Mouse (Mus musculus): ENCODE measurements around the gene Zfp174. TPM values are rescaled to one million over a fixed set of nuclear protein-coding genes. Genes with fewer than 3 reads are reported as not detected.

Zfp174 gene
- polyA plus RNA-seq, 1 experiment from 2014 or later, result 0.82 TPM

DNA sequence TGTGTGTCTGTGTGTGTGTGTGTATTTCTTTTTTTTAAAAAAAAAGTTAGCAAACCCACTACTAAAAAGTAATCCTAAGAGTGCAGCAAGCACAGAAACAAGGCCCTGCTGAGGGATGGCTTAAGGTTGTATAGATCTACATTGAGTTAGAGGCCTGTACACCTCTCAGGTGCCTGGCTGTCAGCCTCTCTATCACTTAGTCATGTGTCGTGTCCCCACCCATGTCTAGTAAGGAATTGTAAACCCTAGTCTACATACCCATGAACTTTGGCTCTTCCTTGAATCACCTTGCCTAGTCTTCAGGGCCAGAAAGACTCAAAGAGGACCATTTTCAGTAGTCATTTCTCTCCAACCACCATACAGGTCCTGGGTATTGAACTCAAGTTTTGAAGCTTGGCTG, 49.5 kb downstream of the Zfp174 start:
- no peaks in the 10 kb centered on the region for H3K36me3 ChIP-seq (ENCODE audit: control insufficient read depth, insufficient read depth, low read length)
- H3K4me2 ChIP-seq (ENCODE audit: low read depth, low read length), result no peak overlapping the region
- no peaks in the 10 kb centered on the region for H3K27me3 ChIP-seq (replicated peaks; ENCODE audit: control insufficient read depth, insufficient read depth, low read length)
- peaks cover 4% of the 10 kb centered on the region; the same call in 1 of the 2 replicates for H3K4me1 ChIP-seq (ENCODE audit: control insufficient read depth, insufficient read depth, low read length)
- H3K27ac ChIP-seq (ENCODE audit: low read length), result peak overlapping the region; percentile 64
- H3K9ac ChIP-seq (ENCODE audit: low read depth, low read length), result no peak overlapping the region
- H3K4me3 ChIP-seq (ENCODE audit: low read length), result no peak overlapping the region
- ATAC-seq, result peak; percentile 79
- H3K9me3 ChIP-seq (ENCODE audit: control insufficient read depth, low read length), result no peaks in the 10 kb centered on the region
- WGBS, result 70% methylated on average over 1 of the region's 1 CpGs

DNA sequence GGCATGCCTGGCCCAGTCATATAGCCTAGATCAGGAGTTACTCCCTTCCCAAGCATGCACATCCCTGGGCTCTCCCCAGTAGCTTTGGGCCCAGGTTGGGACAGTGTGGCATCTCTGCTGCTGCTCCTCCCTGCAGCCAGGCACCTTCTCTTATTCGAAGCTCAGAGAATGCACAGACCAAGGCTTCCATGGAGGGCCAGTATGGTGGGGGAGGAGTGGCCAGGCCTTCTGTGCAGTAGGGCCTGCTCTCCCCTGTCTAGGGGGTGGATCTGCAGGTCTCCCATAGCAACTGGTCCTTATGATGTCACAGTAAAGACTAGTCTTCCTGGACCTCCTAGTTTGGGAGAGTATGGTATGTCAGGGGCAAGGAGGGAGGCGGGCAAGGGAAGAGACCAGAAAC, 60.4 kb downstream of the Zfp174 start:
- Histone ChIP-seq H3K9me3 (ENCODE audit: control insufficient read depth, low read length) (no peaks in the 10 kb centered on the region), H3K9ac (ENCODE audit: low read depth, low read length) (no peak overlapping the region), H3K4me1 (ENCODE audit: control insufficient read depth, insufficient read depth, low read length) (peaks cover 4% of the 10 kb centered on the region; the same call in 1 of the 2 replicates), H3K4me2 (ENCODE audit: low read depth, low read length) (no peak overlapping the region), H3K27me3 (replicated peaks; ENCODE audit: control insufficient read depth, insufficient read depth, low read length) (no peaks in the 10 kb centered on the region), H3K27ac (ENCODE audit: low read length) (no peak overlapping the region), H3K36me3 (ENCODE audit: control insufficient read depth, insufficient read depth, low read length) (peaks cover 6% of the 10 kb centered on the region), H3K4me3 (ENCODE audit: low read length) (no peak overlapping the region)
- WGBS, result 73% methylated on average over 2 of the region's 2 CpGs
- no peak for ATAC-seq

Other genes starting within 250 kb of the Zfp174 start
- 0.12 and 0.16 TPM in 2 replicates for gene Mefv, start 129.2 kb upstream of the Zfp174 start, polyA plus RNA-seq (2015; fragmentation: Nextera tagmentation; extraction: Ambion mirVana)
- 35.3 and 35.8 TPM in 2 replicates for gene Zfp263, start 103.2 kb upstream of the Zfp174 start, polyA plus RNA-seq (2015; fragmentation: Nextera tagmentation; extraction: Ambion mirVana)
- not detected in 2 replicates for gene Olfr15, start 16.4 kb upstream of the Zfp174 start, polyA plus RNA-seq (2015; fragmentation: Nextera tagmentation; extraction: Ambion mirVana)
- 43.3 and 44.1 TPM in 2 replicates for gene Naa60, start 25.1 kb downstream of the Zfp174 start, polyA plus RNA-seq (2015; fragmentation: Nextera tagmentation; extraction: Ambion mirVana)
- 3.6 and 4.3 TPM in 2 replicates for gene Zfp597, start 37.3 kb downstream of the Zfp174 start, polyA plus RNA-seq (2015; fragmentation: Nextera tagmentation; extraction: Ambion mirVana)
- gene Gm20695, start 37.4 kb downstream of the Zfp174 start, polyA plus RNA-seq (2015; fragmentation: Nextera tagmentation; extraction: Ambion mirVana), result 0.32 and 0.95 TPM in 2 replicates
- gene 1700037C18Rik, start 61.4 kb downstream of the Zfp174 start, polyA plus RNA-seq (2015; fragmentation: Nextera tagmentation; extraction: Ambion mirVana), result 5.3 and 7.1 TPM in 2 replicates
- 16.2 and 16.6 TPM in 2 replicates for gene Cluap1, start 61.5 kb downstream of the Zfp174 start, polyA plus RNA-seq (2015; fragmentation: Nextera tagmentation; extraction: Ambion mirVana)
- gene Nlrc3, start 129.4 kb downstream of the Zfp174 start, polyA plus RNA-seq (2015; fragmentation: Nextera tagmentation; extraction: Ambion mirVana), result 1.2 and 1.6 TPM in 2 replicates
- 10.5 and 11.3 TPM in 2 replicates for gene Slx4, start 156.5 kb downstream of the Zfp174 start, polyA plus RNA-seq (2015; fragmentation: Nextera tagmentation; extraction: Ambion mirVana)
- gene Dnase1, start 189.7 kb downstream of the Zfp174 start, polyA plus RNA-seq (2015; fragmentation: Nextera tagmentation; extraction: Ambion mirVana), result 4.3 and 4.5 TPM in 2 replicates
- 128 and 131 TPM in 2 replicates for gene Trap1, start 230.6 kb downstream of the Zfp174 start, polyA plus RNA-seq (2015; fragmentation: Nextera tagmentation; extraction: Ambion mirVana)

Data from intestine, embryonic 16.5 days (tissue).